Mouse (Mus musculus) hindbrain, postnatal 0 days (tissue): ENCODE measurements around the gene Ids. TPM values are rescaled to one million over a fixed set of nuclear protein-coding genes. Genes with fewer than 3 reads are reported as not detected.
"Not testable (repeated sequence)": the region's sequence is repeated elsewhere in the genome, so short reads cannot be mapped to it uniquely, and the experiment has no call there.

Source experiments
- ATAC-seq: fragments of 200-750 bp; cut with Nextera tagmentation; 2 replicates; pipeline ENCODE4 v1.8.0; 2017; ENCODE audit warnings: mild to moderate bottlenecking, moderate TSS enrichment, moderate library complexity
- DNase-seq: peaks from one replicate; pipeline ENCODE4 v3.0.0-alpha.2; 2015; ENCODE audit warnings: low spot score
- H3K27ac ChIP-seq: fragments of 300-500 bp; sonication (generic); 2 replicates; pipeline ENCODE4 v1.5.1; 2014; ENCODE audit warnings: mild to moderate bottlenecking
- H3K27me3 ChIP-seq: fragments of 300-500 bp; sonication (generic); 2 replicates; pipeline ENCODE4 v1.6.1; 2014; ENCODE audit warnings: low read length, mixed read lengths; ENCODE audit not compliant: insufficient read depth
- H3K36me3 ChIP-seq: fragments of 300-500 bp; sonication (generic); 2 replicates; pipeline ENCODE4 v1.6.1; 2014; ENCODE audit warnings: low read length, mixed read lengths; ENCODE audit not compliant: insufficient read depth
- H3K4me1 ChIP-seq: fragments of 300-500 bp; sonication (generic); 2 replicates; pipeline ENCODE4 v1.6.1; 2014; ENCODE audit warnings: antibody characterized with exemption, low read length, mixed read lengths; ENCODE audit not compliant: insufficient read depth
- H3K4me2 ChIP-seq: fragments of 300-500 bp; sonication (generic); 2 replicates; pipeline ENCODE4 v1.6.1; 2014; ENCODE audit warnings: low read depth, mild to moderate bottlenecking, low read length, moderate library complexity, mixed read lengths
- H3K4me3 ChIP-seq: fragments of 300-500 bp; sonication (generic); 2 replicates; pipeline ENCODE4 v1.5.1; 2014; ENCODE audit warnings: low read length
- H3K9ac ChIP-seq: fragments of 300-500 bp; sonication (generic); replicated peaks from 2 replicates; pipeline ENCODE4 v1.6.1; 2014; ENCODE audit warnings: mild to moderate bottlenecking, low read length, moderate library complexity, mixed read lengths
- H3K9me3 ChIP-seq: fragments of 300-500 bp; sonication (generic); 2 replicates; pipeline ENCODE4 v1.6.1; 2016; ENCODE audit warnings: low read length, mixed read lengths
- CTCF ChIP-seq: IDR thresholded peaks from 2 replicates; pipeline ENCODE4 v1.5.1; 2016; ENCODE audit warnings: antibody characterized with exemption, control low read depth, low read depth
- WGBS: fragments of 180-500 bp; shearing (Covaris S2); extraction: QIAGEN DNeasy Blood & Tissue Kit; methylation state at CpG from one replicate; pipeline ENCODE4 v1.1.7; 2014; 5-methylcytosine and 5-hydroxymethylcytosine counted together
- polyA plus RNA-seq: library from polyadenylated mRNA; unstranded; fragments of >200 nt; fragmentation: Nextera tagmentation; extraction: Ambion mirVana; gene quantifications from 2 replicates; pipeline ENCODE4 v1.2.1, GENCODE M21; 2015
- total RNA-seq: library from RNA; depleted of rRNA; stranded (reverse); fragments of >200 nt; gene quantifications from 2 replicates; pipeline ENCODE4 v1.2.3, GENCODE M21; 2014; rRNA removed

The Ids gene
- total RNA-seq (108 and 126 TPM in 2 replicates), polyA plus RNA-seq (20.8 and 22.0 TPM in 2 replicates)

GRCm38 (mm10) chrX:70364661-70365613, at the start of gene Ids:
TSS of gene Ids (minus strand) at chrX:70365084.
- no peak for TF ChIP-seq CTCF
- WGBS, result 30% methylated on average over 40 of the region's 45 CpGs
- H3K9ac ChIP-seq, result peak within 1 kb of the TSS; percentile 56
- H3K36me3 ChIP-seq, result peaks cover 3% of the 10 kb centered on the region; the same call in 1 of the 2 replicates
- H3K4me3 ChIP-seq, result peak within 1 kb of the TSS; percentile 51
- peak within 1 kb of the TSS; percentile 74 for H3K27ac ChIP-seq
- ATAC-seq, result peak; percentile 96
- no peaks in the 10 kb centered on the region for H3K9me3 ChIP-seq
- no peaks in the 10 kb centered on the region for H3K27me3 ChIP-seq
- peak within 1 kb of the TSS; percentile 55 for H3K4me2 ChIP-seq
- DNase-seq, result peak; percentile 92
- no peaks in the 10 kb centered on the region for H3K4me1 ChIP-seq

GRCm38 (mm10) chrX:70392636-70393035, 27.8 kb upstream of the Ids start:
- not testable (repeated sequence) for H3K36me3 ChIP-seq, H3K4me1 ChIP-seq, ATAC-seq

GRCm38 (mm10) chrX:70385962-70386351, 21.1 kb upstream of the Ids start:
- no peaks in the 10 kb centered on the region for H3K27me3 ChIP-seq
- H3K9ac ChIP-seq, result peak overlapping the region; percentile 46
- H3K4me3 ChIP-seq, result peak overlapping the region; percentile 47
- no peak for DNase-seq
- no peaks in the 10 kb centered on the region for H3K4me1 ChIP-seq
- peak overlapping the region; percentile 58 for H3K4me2 ChIP-seq
- WGBS, result 32% methylated on average over 11 of the region's 11 CpGs
- H3K9me3 ChIP-seq, result no peaks in the 10 kb centered on the region
- peak overlapping the region; percentile 73 for H3K27ac ChIP-seq
- no peaks in the 10 kb centered on the region for H3K36me3 ChIP-seq
- no peak for TF ChIP-seq CTCF
- ATAC-seq, result peak; percentile 69

More at GRCm38 (mm10) chrX:70392636-70393035, 27.8 kb upstream of the Ids start:
- H3K9me3 ChIP-seq, H3K27me3 ChIP-seq, H3K4me3 ChIP-seq, DNase-seq, H3K27ac ChIP-seq, H3K9ac ChIP-seq, H3K4me2 ChIP-seq: not testable (repeated sequence)

- no peaks in the 10 kb centered on the region for H3K36me3 ChIP-seq
- 26% methylated on average over 22 of the region's 22 CpGs for WGBS
- TF ChIP-seq CTCF, result no peak
- H3K27me3 ChIP-seq, result no peaks in the 10 kb centered on the region
- peak within 1 kb of the TSS; percentile 73 for H3K27ac ChIP-seq
- H3K4me3 ChIP-seq, result peak within 1 kb of the TSS; percentile 47
- H3K9ac ChIP-seq, result peak within 1 kb of the TSS; percentile 46
- peak; percentile 96 for ATAC-seq
- H3K4me1 ChIP-seq, result no peaks in the 10 kb centered on the region
- peak within 1 kb of the TSS; percentile 58 for H3K4me2 ChIP-seq
- H3K9me3 ChIP-seq, result no peaks in the 10 kb centered on the region
- peak; percentile 91 for DNase-seq
Measured at GRCm38 (mm10) chrX:70385276-70385961, 20.5 kb upstream of the Ids start, which contains the start of gene 1110012L19Rik. TSS of gene 1110012L19Rik (plus strand) at chrX:70385877.

GRCm38 (mm10) chrX:70384917-70385275, 20.0 kb upstream of the Ids start:
- peak overlapping the region; percentile 58 for H3K4me2 ChIP-seq
- peak overlapping the region; percentile 46; the same call in 1 of the 2 replicates for H3K9ac ChIP-seq
- H3K4me1 ChIP-seq, result no peaks in the 10 kb centered on the region
- ATAC-seq, result no peak; the same call in 1 of the 2 replicates
- peak overlapping the region; percentile 73 for H3K27ac ChIP-seq
- no peak for DNase-seq
- H3K36me3 ChIP-seq, result no peaks in the 10 kb centered on the region
- 53% methylated on average over 3 of the region's 3 CpGs for WGBS
- H3K27me3 ChIP-seq, result no peaks in the 10 kb centered on the region
- peak overlapping the region; percentile 47 for H3K4me3 ChIP-seq
- H3K9me3 ChIP-seq, result no peaks in the 10 kb centered on the region
- TF ChIP-seq CTCF, result no peak

- not testable (repeated sequence) for H3K27me3 ChIP-seq, H3K4me3 ChIP-seq, H3K4me1 ChIP-seq, H3K36me3 ChIP-seq, H3K27ac ChIP-seq, H3K9ac ChIP-seq, H3K9me3 ChIP-seq, H3K4me2 ChIP-seq, DNase-seq
- 64% methylated on average over 5 of the region's 6 CpGs for WGBS
- peak; percentile 35 for TF ChIP-seq CTCF
- ATAC-seq, result peak; percentile 85
Measured at GRCm38 (mm10) chrX:70374469-70375110, 9.7 kb upstream of the Ids start.

- WGBS, result 50% methylated on average over 1 of the region's 6 CpGs
- H3K27me3 ChIP-seq, H3K9me3 ChIP-seq, H3K4me2 ChIP-seq, DNase-seq, H3K4me3 ChIP-seq, H3K27ac ChIP-seq, H3K36me3 ChIP-seq, H3K9ac ChIP-seq, H3K4me1 ChIP-seq, ATAC-seq: not testable (repeated sequence)
Measured at GRCm38 (mm10) chrX:70369758-70370157, 4.9 kb upstream of the Ids start.
